Mouse (Mus musculus): ENCODE data around the gene Hcn3. TPM values are rescaled to one million over a fixed set of nuclear protein-coding genes. Genes with fewer than 3 reads are reported as not detected.
A peak's percentile ranks its signal among the peaks of the same experiment; 100 is the strongest.

Gene Hcn3
- polyA plus RNA-seq, 1 experiment from 2014 or later, result 35.1 TPM

DNA sequence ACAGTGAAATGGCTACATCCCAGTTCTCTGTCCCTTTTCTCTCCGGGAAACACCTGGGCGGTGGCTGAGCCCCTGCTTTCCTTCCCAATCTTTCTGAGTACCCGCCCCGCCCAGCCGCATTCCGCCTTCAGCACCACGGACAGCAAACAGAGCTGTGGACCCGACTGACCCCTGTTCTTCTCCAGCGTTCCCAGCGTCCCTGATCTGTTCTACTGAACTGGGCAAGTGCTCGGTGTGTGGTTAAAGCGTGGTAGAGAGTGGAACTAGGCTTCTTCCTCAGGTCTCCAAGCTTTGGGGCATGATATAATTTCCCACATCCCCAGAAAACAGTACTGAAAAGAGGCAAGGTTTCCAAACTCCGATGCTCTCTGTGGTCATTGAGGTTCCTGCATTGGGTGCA is 785 bp downstream of the Hcn3 start:
- WGBS, result 2% methylated on average over 13 of the region's 13 CpGs

GRCm38 (mm10) chr3:89158651-89159050 is 1.3 kb downstream of the Hcn3 start:
- H3K27ac ChIP-seq, result peak overlapping the region; percentile 31
- peak overlapping the region; percentile 91 for H3K9ac ChIP-seq
- 20% methylated on average over 7 of the region's 7 CpGs for WGBS
- H3K4me2 ChIP-seq, result peak overlapping the region; percentile 89
- H3K36me3 ChIP-seq, result no peaks in the 10 kb centered on the region
- H3K4me1 ChIP-seq (replicated peaks), result peaks cover 34% of the 10 kb centered on the region
- no peak for ATAC-seq (ENCODE audit: low FRiP score)
- H3K9me3 ChIP-seq, result no peaks in the 10 kb centered on the region
- H3K4me3 ChIP-seq, result peak overlapping the region; percentile 82
- no peaks in the 10 kb centered on the region for H3K27me3 ChIP-seq

More for the DNA sequence above, 785 bp downstream of the Hcn3 start:
- H3K27me3 ChIP-seq, result no peaks in the 10 kb centered on the region
- H3K9me3 ChIP-seq, result no peaks in the 10 kb centered on the region
- no peak for ATAC-seq (ENCODE audit: low FRiP score)
- H3K4me1 ChIP-seq (replicated peaks), result peaks cover 39% of the 10 kb centered on the region
- peak overlapping the region; percentile 82 for H3K4me3 ChIP-seq
- H3K4me2 ChIP-seq, result peak overlapping the region; percentile 89
- H3K36me3 ChIP-seq, result no peaks in the 10 kb centered on the region
- peak overlapping the region; percentile 91 for H3K9ac ChIP-seq
- peak overlapping the region; percentile 60 for H3K27ac ChIP-seq

- H3K9ac ChIP-seq, result no peak overlapping the region
- no peak overlapping the region for H3K27ac ChIP-seq
- peaks cover 9% of the 10 kb centered on the region for H3K36me3 ChIP-seq
- H3K27me3 ChIP-seq, result no peaks in the 10 kb centered on the region
- no peaks in the 10 kb centered on the region for H3K9me3 ChIP-seq
- H3K4me2 ChIP-seq, result no peak overlapping the region
- H3K4me1 ChIP-seq (replicated peaks), result peaks cover 33% of the 10 kb centered on the region
- WGBS, result 87% methylated on average over 8 of the region's 8 CpGs
- ATAC-seq (ENCODE audit: low FRiP score), result no peak
- H3K4me3 ChIP-seq, result no peak overlapping the region
Observed at GRCm38 (mm10) chr3:89156951-89157350, 3.0 kb downstream of the Hcn3 start.

GRCm38 (mm10) chr3:89152084-89152835 is 7.7 kb downstream of the Hcn3 start:
- Histone ChIP-seq H3K4me2 (no peak overlapping the region), H3K4me3 (no peak overlapping the region), H3K27ac (no peak overlapping the region), H3K4me1 (replicated peaks) (peaks cover 10% of the 10 kb centered on the region; the same call in 1 of the 2 replicates), H3K27me3 (peaks cover 37% of the 10 kb centered on the region), H3K36me3 (peaks cover 33% of the 10 kb centered on the region), H3K9ac (no peak overlapping the region), H3K9me3 (no peaks in the 10 kb centered on the region)
- no peak for ATAC-seq (ENCODE audit: low FRiP score)
- WGBS, result 59% methylated on average over 17 of the region's 17 CpGs

- H3K36me3 ChIP-seq, result peaks cover 33% of the 10 kb centered on the region
- no peaks in the 10 kb centered on the region for H3K9me3 ChIP-seq
- peaks cover 10% of the 10 kb centered on the region; the same call in 1 of the 2 replicates for H3K4me1 ChIP-seq (replicated peaks)
- H3K4me3 ChIP-seq, result no peak overlapping the region
- no peak for ATAC-seq (ENCODE audit: low FRiP score)
- WGBS, result 69% methylated on average over 14 of the region's 14 CpGs
- no peak overlapping the region for H3K4me2 ChIP-seq
- H3K27me3 ChIP-seq, result peaks cover 40% of the 10 kb centered on the region
- no peak overlapping the region for H3K9ac ChIP-seq
- H3K27ac ChIP-seq, result no peak overlapping the region
Observed at GRCm38 (mm10) chr3:89148567-89148966, 11.4 kb downstream of the Hcn3 start.

- Histone ChIP-seq H3K27ac (no peak overlapping the region), H3K27me3 (peaks cover 40% of the 10 kb centered on the region), H3K4me2 (peak overlapping the region; percentile 23), H3K4me3 (no peak overlapping the region), H3K9ac (0 out of 2 replicates have a peak overlapping the region, but pooled peaks have one; percentile 24), H3K9me3 (no peaks in the 10 kb centered on the region), H3K36me3 (peaks cover 33% of the 10 kb centered on the region), H3K4me1 (replicated peaks) (peaks cover 10% of the 10 kb centered on the region; the same call in 1 of the 2 replicates)
- 18% methylated on average over 15 of the region's 15 CpGs for WGBS
- no peak for ATAC-seq (ENCODE audit: low FRiP score)
Observed at GRCm38 (mm10) chr3:89147979-89148311, 12.1 kb downstream of the Hcn3 start.

GRCm38 (mm10) chr3:89147101-89147978 is 12.7 kb downstream of the Hcn3 start:
- H3K9ac ChIP-seq, result 0 out of 2 replicates have a peak overlapping the region, but pooled peaks have one; percentile 24
- H3K4me2 ChIP-seq, result peak overlapping the region; percentile 23
- H3K4me3 ChIP-seq, result no peak overlapping the region
- peaks cover 10% of the 10 kb centered on the region; the same call in 1 of the 2 replicates for H3K4me1 ChIP-seq (replicated peaks)
- no peak overlapping the region for H3K27ac ChIP-seq
- peaks cover 28% of the 10 kb centered on the region for H3K36me3 ChIP-seq
- WGBS, result 18% methylated on average over 26 of the region's 26 CpGs
- ATAC-seq (ENCODE audit: low FRiP score), result peak; percentile 35
- no peaks in the 10 kb centered on the region for H3K9me3 ChIP-seq
- H3K27me3 ChIP-seq, result peaks cover 40% of the 10 kb centered on the region

- H3K4me3 ChIP-seq, result no peak overlapping the region
- no peak overlapping the region for H3K9ac ChIP-seq
- peaks cover 33% of the 10 kb centered on the region for H3K27me3 ChIP-seq
- H3K4me2 ChIP-seq, result no peak overlapping the region
- peaks cover 15% of the 10 kb centered on the region for H3K36me3 ChIP-seq
- peaks cover 10% of the 10 kb centered on the region; the same call in 1 of the 2 replicates for H3K4me1 ChIP-seq (replicated peaks)
- H3K9me3 ChIP-seq, result no peaks in the 10 kb centered on the region
- no peak for ATAC-seq (ENCODE audit: low FRiP score)
- H3K27ac ChIP-seq, result no peak overlapping the region
- WGBS, result 70% methylated on average over 8 of the region's 8 CpGs
Observed at GRCm38 (mm10) chr3:89145566-89145965, 14.4 kb downstream of the Hcn3 start.

- H3K9me3 ChIP-seq, result no peaks in the 10 kb centered on the region
- peaks cover 7% of the 10 kb centered on the region for H3K36me3 ChIP-seq
- H3K4me2 ChIP-seq, result no peak overlapping the region
- no peak overlapping the region for H3K9ac ChIP-seq
- peaks cover 10% of the 10 kb centered on the region; the same call in 1 of the 2 replicates for H3K4me1 ChIP-seq (replicated peaks)
- no peak for ATAC-seq (ENCODE audit: low FRiP score)
- H3K4me3 ChIP-seq, result no peak overlapping the region
- no peak overlapping the region for H3K27ac ChIP-seq
- 92% methylated on average over 10 of the region's 10 CpGs for WGBS
- H3K27me3 ChIP-seq, result peaks cover 25% of the 10 kb centered on the region
Observed at GRCm38 (mm10) chr3:89144821-89145220, 15.2 kb downstream of the Hcn3 start.

- H3K9ac ChIP-seq, result peak overlapping the region; percentile 13; the same call in 1 of the 2 replicates
- H3K4me2 ChIP-seq, result no peak overlapping the region
- no peak for ATAC-seq (ENCODE audit: low FRiP score)
- H3K4me3 ChIP-seq, result no peak overlapping the region
- H3K9me3 ChIP-seq, result no peaks in the 10 kb centered on the region
- no peaks in the 10 kb centered on the region for H3K36me3 ChIP-seq
- peaks cover 13% of the 10 kb centered on the region; the same call in 1 of the 2 replicates for H3K27me3 ChIP-seq
- H3K4me1 ChIP-seq (replicated peaks), result peaks cover 7% of the 10 kb centered on the region
- no peak overlapping the region for H3K27ac ChIP-seq
- WGBS, result 33% methylated on average over 9 of the region's 9 CpGs
Observed at GRCm38 (mm10) chr3:89136365-89136764, 23.6 kb downstream of the Hcn3 start.

GRCm38 (mm10) chr3:89135958-89136357 is 24.0 kb downstream of the Hcn3 start, which contains the start of gene Pklr:
Gene Pklr, plus strand, starts transcription at chr3:89136142.
- Histone ChIP-seq H3K9me3 (no peaks in the 10 kb centered on the region), H3K4me2 (no peak within 1 kb of the TSS), H3K27ac (no peak within 1 kb of the TSS), H3K36me3 (no peaks in the 10 kb centered on the region), H3K4me3 (no peak within 1 kb of the TSS), H3K27me3 (peaks cover 13% of the 10 kb centered on the region; the same call in 1 of the 2 replicates), H3K4me1 (replicated peaks) (peaks cover 7% of the 10 kb centered on the region), H3K9ac (peak within 1 kb of the TSS; percentile 13; the same call in 1 of the 2 replicates)
- WGBS, result 68% methylated on average over 3 of the region's 3 CpGs
- ATAC-seq (ENCODE audit: low FRiP score), result no peak

DNA sequence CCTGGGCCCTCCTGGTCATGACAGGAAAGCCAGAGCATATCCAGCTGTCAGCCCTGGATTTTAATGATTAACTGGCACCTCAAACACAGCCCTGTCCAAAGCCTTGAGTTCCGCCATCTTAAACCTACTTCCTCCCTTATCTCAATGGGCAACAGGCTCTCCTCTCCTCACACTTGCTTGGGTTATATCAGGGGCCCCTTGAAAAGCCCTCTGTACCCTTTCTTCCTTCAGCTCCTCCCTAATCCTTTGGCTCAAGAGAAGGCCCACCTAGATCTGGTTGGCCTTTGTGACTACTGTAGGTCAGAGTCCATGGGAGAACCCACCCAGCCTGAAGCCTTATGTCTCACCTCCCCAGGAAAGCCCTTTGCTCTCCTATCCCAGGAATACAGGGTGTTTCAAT is 26.2 kb downstream of the Hcn3 start:
- no peak overlapping the region for H3K4me2 ChIP-seq
- peaks cover 13% of the 10 kb centered on the region; the same call in 1 of the 2 replicates for H3K27me3 ChIP-seq
- H3K4me3 ChIP-seq, result no peak overlapping the region
- H3K9ac ChIP-seq, result no peak overlapping the region
- H3K4me1 ChIP-seq (replicated peaks), result peaks cover 7% of the 10 kb centered on the region
- H3K9me3 ChIP-seq, result no peaks in the 10 kb centered on the region
- H3K27ac ChIP-seq, result no peak overlapping the region
- 89% methylated on average over 1 of the region's 1 CpGs for WGBS
- no peaks in the 10 kb centered on the region for H3K36me3 ChIP-seq
- no peak for ATAC-seq (ENCODE audit: low FRiP score)
